Mouse (Mus musculus) C2C12 (cell line): ENCODE results near the gene Atf1. TPM values are rescaled to one million over a fixed set of nuclear protein-coding genes. Genes with fewer than 3 reads are reported as not detected.

ENCODE experiments used
- H3K27me3 ChIP-seq: one replicate; pipeline ENCODE4 v1.6.1; 2011; ENCODE audit not compliant: control insufficient read depth, insufficient read depth, insufficient read length
- H3K36me3 ChIP-seq: one replicate; pipeline ENCODE4 v1.6.1; 2011; ENCODE audit not compliant: control insufficient read depth, insufficient read depth
- H3K4me3 ChIP-seq: one replicate; pipeline ENCODE4 v1.5.1; 2011; ENCODE audit warnings: mild to moderate bottlenecking, control low read depth; ENCODE audit not compliant: poor library complexity, insufficient read depth, severe bottlenecking
- H3K79me2 ChIP-seq: one replicate; pipeline ENCODE4 v1.6.1; 2011; ENCODE audit not compliant: control insufficient read depth, insufficient read depth
- H3K79me3 ChIP-seq: one replicate; pipeline ENCODE4 v1.6.1; 2011; ENCODE audit warnings: low read depth, control low read depth
- H3ac ChIP-seq: one replicate; pipeline ENCODE3; 2011; ENCODE audit warnings: low read depth; ENCODE audit not compliant: control insufficient read depth, insufficient read length
- CEBPB ChIP-seq: IDR thresholded peaks from one replicate; pipeline ENCODE4 v1.6.1; 2011; ENCODE audit warnings: low read depth, mild to moderate bottlenecking, control low read depth, moderate library complexity
- CTCF ChIP-seq: IDR thresholded peaks from one replicate; pipeline ENCODE4 v1.5.1; 2011; ENCODE audit not compliant: control insufficient read depth, insufficient read depth, insufficient read length
- FOSL1 ChIP-seq: IDR thresholded peaks from one replicate; pipeline ENCODE4 v1.8.0; 2011; ENCODE audit warnings: mild to moderate bottlenecking, low read length; ENCODE audit not compliant: poor library complexity, insufficient read depth, severe bottlenecking
- MAX ChIP-seq: IDR thresholded peaks from one replicate; pipeline ENCODE4 v1.6.1; 2011; ENCODE audit warnings: mild to moderate bottlenecking, control low read depth
- MYOD1 ChIP-seq: IDR thresholded peaks from one replicate; pipeline ENCODE4 v1.6.1; 2011; ENCODE audit warnings: low read depth; ENCODE audit not compliant: control insufficient read depth, insufficient read length
- MYOG ChIP-seq: IDR thresholded peaks from one replicate; pipeline ENCODE4 v1.6.1; 2011; ENCODE audit not compliant: control insufficient read depth, insufficient read length; ENCODE audit errors: extremely low read depth
- USF1 ChIP-seq: IDR thresholded peaks from one replicate; pipeline ENCODE4 v1.6.1; 2011; ENCODE audit warnings: low read depth, mild to moderate bottlenecking, control low read depth, moderate library complexity
- polyA plus RNA-seq: library from polyadenylated mRNA; unstranded; fragments of >200 nt; fragmentation: generic; extraction: Trizol; gene quantifications from one replicate; pipeline ENCODE4 v1.2.1, GENCODE M21; 2012; ENCODE audit warnings: missing spikeins

Atf1 gene
- polyA plus RNA-seq, 1 experiment: 29.6 TPM

- Histone ChIP-seq H3K4me3 (peak overlapping the region; percentile 94), H3K27me3 (no peaks in the 10 kb centered on the region), H3K79me3 (peaks cover 49% of the 10 kb centered on the region), H3ac (peak overlapping the region; percentile 89), H3K36me3 (peaks cover 14% of the 10 kb centered on the region), H3K79me2 (peaks cover 71% of the 10 kb centered on the region)
- TF ChIP-seq FOSL1 (no peak), MYOG (no peak), CTCF (no peak), CEBPB (no peak), MAX (no peak), MYOD1 (no peak), USF1 (no peak)
Observed at GRCm38 (mm10) chr15:100228535-100229336, 1.1 kb downstream of the Atf1 start.

GRCm38 (mm10) chr15:100230655-100231054 is 3.0 kb downstream of the Atf1 start:
- H3K4me3 ChIP-seq: no peak overlapping the region
- peaks cover 90% of the 10 kb centered on the region for H3K79me2 ChIP-seq
- TF ChIP-seq FOSL1 (no peak), CEBPB (no peak), MYOG (no peak), USF1 (no peak), MAX (no peak), CTCF (no peak), MYOD1 (no peak)
- no peak overlapping the region for H3ac ChIP-seq
- peaks cover 58% of the 10 kb centered on the region for H3K79me3 ChIP-seq
- H3K27me3 ChIP-seq: no peaks in the 10 kb centered on the region
- H3K36me3 ChIP-seq: peaks cover 32% of the 10 kb centered on the region

- Histone ChIP-seq H3K79me2 (peaks cover 95% of the 10 kb centered on the region), H3K79me3 (peaks cover 65% of the 10 kb centered on the region), H3K27me3 (no peaks in the 10 kb centered on the region), H3ac (no peak overlapping the region), H3K36me3 (peaks cover 44% of the 10 kb centered on the region), H3K4me3 (no peak overlapping the region)
- no peak for TF ChIP-seq MYOD1
- no peak for TF ChIP-seq USF1
- no peak for TF ChIP-seq FOSL1
Observed at GRCm38 (mm10) chr15:100231616-100232525, 4.3 kb downstream of the Atf1 start.

GRCm38 (mm10) chr15:100235208-100235965 is 7.8 kb downstream of the Atf1 start:
- H3ac ChIP-seq: no peak overlapping the region
- H3K4me3 ChIP-seq: no peak overlapping the region
- H3K79me3 ChIP-seq: peaks cover 76% of the 10 kb centered on the region
- H3K36me3 ChIP-seq: peaks cover 74% of the 10 kb centered on the region
- no peaks in the 10 kb centered on the region for H3K27me3 ChIP-seq
- H3K79me2 ChIP-seq: peaks cover 100% of the 10 kb centered on the region
- TF ChIP-seq FOSL1 (no peak), CTCF (no peak), USF1 (no peak), MYOD1 (no peak), MAX (no peak), CEBPB (no peak), MYOG (no peak)

- no peaks in the 10 kb centered on the region for H3K27me3 ChIP-seq
- no peak overlapping the region for H3ac ChIP-seq
- peaks cover 71% of the 10 kb centered on the region for H3K79me3 ChIP-seq
- peaks cover 90% of the 10 kb centered on the region for H3K36me3 ChIP-seq
- H3K79me2 ChIP-seq: peaks cover 100% of the 10 kb centered on the region
- no peak for TF ChIP-seq MAX
- TF ChIP-seq MYOG: no peak
- TF ChIP-seq MYOD1: no peak
- no peak for TF ChIP-seq USF1
- no peak for TF ChIP-seq CTCF
- TF ChIP-seq CEBPB: no peak
- no peak for TF ChIP-seq FOSL1
- no peak overlapping the region for H3K4me3 ChIP-seq
Observed at GRCm38 (mm10) chr15:100236952-100237351, 9.3 kb downstream of the Atf1 start.
